8 mouse cellular contexts compared by ENCODE assay signal in the genomic region with DNA sequence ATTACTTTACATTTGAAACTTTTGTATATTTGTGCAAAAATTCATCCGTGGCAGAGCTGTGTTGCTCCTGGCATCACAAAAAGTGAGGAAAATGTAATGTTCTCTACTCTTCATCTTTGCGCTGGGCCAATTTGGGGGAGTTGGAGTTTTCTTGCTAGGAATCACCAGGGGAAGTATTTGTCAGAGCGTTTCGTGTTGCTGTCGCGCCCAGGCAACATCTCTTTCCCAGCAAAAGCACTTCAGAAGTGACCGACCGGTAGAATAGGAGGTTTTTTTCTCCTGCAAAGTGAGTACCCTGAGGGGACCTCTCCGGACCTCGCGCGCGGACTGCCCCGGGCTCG. TPM values are rescaled to one million over a fixed set of nuclear protein-coding genes. Genes with fewer than 3 reads are reported as not detected.
A peak's percentile ranks its signal among the peaks of the same experiment; 100 is the strongest.
DNase-seq lines count a peak whose midpoint lies in the region; ATAC-seq and TF ChIP-seq lines count a peak whose summit lies in the region.

No protein-coding gene starts in this region.

- ATAC-seq in neural tube, embryonic 11.5 days (ENCODE audit: insufficient read depth, low FRiP score, low TSS enrichment): peak; percentile 7; the same call in 1 of the 2 replicates
- no peak for ATAC-seq in limb, embryonic 12.5 days (ENCODE audit: insufficient number of reproducible peaks, insufficient read depth, low FRiP score, low TSS enrichment, low read depth)
- no peak for ATAC-seq in stomach, embryonic 14.5 days (ENCODE audit: insufficient number of reproducible peaks, insufficient read depth, low FRiP score, low read depth)

- H3K27me3 ChIP-seq in neural tube, embryonic 11.5 days (ENCODE audit: control insufficient read depth, insufficient read depth, low read length): no peaks in the 10 kb centered on the region
- no peaks in the 10 kb centered on the region; the same call in 1 of the 2 replicates for H3K27me3 ChIP-seq in limb, embryonic 12.5 days
- no peaks in the 10 kb centered on the region for H3K27me3 ChIP-seq in stomach, embryonic 14.5 days (ENCODE audit: control insufficient read depth, insufficient read depth, low read length)

- DNase-seq in neural tube, embryonic 11.5 days (ENCODE audit: low spot score): no peak
- DNase-seq in neural tube, embryonic 10.5 days (ENCODE audit: extremely low spot score, low spot score): no peak
- no peak for DNase-seq in gastrocnemius, postnatal 10 days
- no peak for DNase-seq in MN1 (ENCODE audit: low spot score)
- no peak for DNase-seq in embryo, embryonic 10.5 days (ENCODE audit: low spot score)

- H3K9ac ChIP-seq in neural tube, embryonic 11.5 days (ENCODE audit: low read length): peak overlapping the region; percentile 92
- H3K9ac ChIP-seq in limb, embryonic 12.5 days (replicated peaks): peak overlapping the region; percentile 95
- H3K9ac ChIP-seq in stomach, embryonic 14.5 days (replicated peaks; ENCODE audit: low read depth, low read length): peak overlapping the region; percentile 90; the same call in 1 of the 2 replicates

- WGBS in neural tube, embryonic 11.5 days: under 1% methylated on average over 15 of the region's 15 CpGs
- 1% methylated on average over 15 of the region's 15 CpGs for WGBS in limb, embryonic 12.5 days
- under 1% methylated on average over 15 of the region's 15 CpGs for WGBS in stomach, embryonic 14.5 days

- peak overlapping the region; percentile 91 for H3K27ac ChIP-seq in neural tube, embryonic 11.5 days (ENCODE audit: low read depth, low read length)
- H3K27ac ChIP-seq in embryonic fibroblast, embryonic 13.5 days (ENCODE audit: insufficient read depth, low read length): peak overlapping the region; percentile 94
- H3K27ac ChIP-seq in limb, embryonic 12.5 days: peak overlapping the region; percentile 97
- H3K27ac ChIP-seq in stomach, embryonic 14.5 days (ENCODE audit: low read length): peak overlapping the region; percentile 95

- peak overlapping the region; percentile 86 for H3K4me3 ChIP-seq in neural tube, embryonic 11.5 days (ENCODE audit: low read depth, low read length)
- H3K4me3 ChIP-seq in embryonic fibroblast, embryonic 13.5 days (ENCODE audit: insufficient read depth, low read length): peak overlapping the region; percentile 49
- peak overlapping the region; percentile 89 for H3K4me3 ChIP-seq in limb, embryonic 12.5 days (replicated peaks)
- H3K4me3 ChIP-seq in stomach, embryonic 14.5 days (ENCODE audit: low read depth, low read length): peak overlapping the region; percentile 88

- peaks cover 5% of the 10 kb centered on the region; the same call in 1 of the 2 replicates for H3K4me1 ChIP-seq in neural tube, embryonic 11.5 days (ENCODE audit: control insufficient read depth, insufficient read depth, low read length)
- peaks cover 13% of the 10 kb centered on the region for H3K4me1 ChIP-seq in embryonic fibroblast, embryonic 13.5 days (ENCODE audit: control insufficient read depth, insufficient read depth, low read length)
- H3K4me1 ChIP-seq in limb, embryonic 12.5 days (replicated peaks): peaks cover 22% of the 10 kb centered on the region
- H3K4me1 ChIP-seq in stomach, embryonic 14.5 days (ENCODE audit: control insufficient read depth, insufficient read depth, low read length): peaks cover 18% of the 10 kb centered on the region

- no peak for TF ChIP-seq CTCF in embryonic fibroblast, embryonic 13.5 days (IDR thresholded peaks at IDR 0.05; ENCODE audit: borderline replicate concordance, insufficient read depth, low read length)

- H3K4me2 ChIP-seq in neural tube, embryonic 11.5 days (ENCODE audit: low read depth): peak overlapping the region; percentile 59
- peak overlapping the region; percentile 72 for H3K4me2 ChIP-seq in limb, embryonic 12.5 days
- peak overlapping the region; percentile 58 for H3K4me2 ChIP-seq in stomach, embryonic 14.5 days (replicated peaks; ENCODE audit: low read depth, low read length)

- TF ChIP-seq POLR2A in embryonic fibroblast, embryonic 13.5 days (IDR thresholded peaks at IDR 0.05; ENCODE audit: low read depth, low read length): no peak

- no peaks in the 10 kb centered on the region for H3K9me3 ChIP-seq in neural tube, embryonic 11.5 days (ENCODE audit: control insufficient read depth, low read length)
- H3K9me3 ChIP-seq in limb, embryonic 12.5 days: no peaks in the 10 kb centered on the region
- no peaks in the 10 kb centered on the region for H3K9me3 ChIP-seq in stomach, embryonic 14.5 days (ENCODE audit: control insufficient read depth, low read depth, low read length)

- peaks cover 2% of the 10 kb centered on the region; the same call in 1 of the 2 replicates for H3K36me3 ChIP-seq in neural tube, embryonic 11.5 days (ENCODE audit: control insufficient read depth, insufficient read depth, low read length)
- peaks cover 9% of the 10 kb centered on the region; the same call in 1 of the 2 replicates for H3K36me3 ChIP-seq in limb, embryonic 12.5 days
- no peaks in the 10 kb centered on the region; the same call in 1 of the 2 replicates for H3K36me3 ChIP-seq in stomach, embryonic 14.5 days (ENCODE audit: control insufficient read depth, insufficient read depth, low read length)

RNA-seq across cellular contexts. Expression of a gene that starts 4.5 kb away (rescaled TPM):
- polyA plus RNA-seq in neural tube, embryonic 11.5 days (2014; fragmentation: Nextera tagmentation; extraction: Ambion mirVana): 5.7 and 5.8 TPM in 2 replicates
- polyA plus RNA-seq in embryonic fibroblast, embryonic 13.5 days (2011; ENCODE audit: insufficient read length, low read depth, missing spikeins): 2.8 and 4.3 TPM in 2 replicates
- 3.7 and 5.1 TPM in 2 replicates for polyA plus RNA-seq in limb, embryonic 12.5 days (2016; fragmentation: Nextera tagmentation; extraction: Ambion mirVana)
- 2.8 and 3.0 TPM in 2 replicates for polyA plus RNA-seq in stomach, embryonic 14.5 days (2014; fragmentation: Nextera tagmentation; extraction: Ambion mirVana)
- 1 to 10 TPM in 1 of 2 experiments, under 1 TPM in 1; 0.89 to 1.6 TPM for total RNA-seq in gastrocnemius, postnatal 10 days (2021)

RNA-seq across cellular contexts. Expression of a gene that starts 4.7 kb away (rescaled TPM):
- polyA plus RNA-seq in neural tube, embryonic 11.5 days (2014; fragmentation: Nextera tagmentation; extraction: Ambion mirVana): 29.6 and 34.5 TPM in 2 replicates
- polyA plus RNA-seq in embryonic fibroblast, embryonic 13.5 days (2011; ENCODE audit: insufficient read length, low read depth, missing spikeins): 55.0 and 70.0 TPM in 2 replicates
- polyA plus RNA-seq in limb, embryonic 12.5 days (2016; fragmentation: Nextera tagmentation; extraction: Ambion mirVana): 52.7 and 60.8 TPM in 2 replicates
- 50.8 and 62.1 TPM in 2 replicates for polyA plus RNA-seq in stomach, embryonic 14.5 days (2014; fragmentation: Nextera tagmentation; extraction: Ambion mirVana)
- total RNA-seq in gastrocnemius, postnatal 10 days (2021): 10 to 100 TPM; 28.1 to 35.4 TPM
